Mouse (Mus musculus) Muller cell, postnatal 12 days (primary cell): Measurements from ENCODE around the gene Entpd2.

ENCODE experiments used
- DNase-seq: peaks from one replicate; pipeline ENCODE4 v3.0.0-alpha.2; 2015; ENCODE audit errors: inconsistent ontology term

Gene Entpd2

GRCm38 (mm10) chr2:25429435-25430180 lies 33.9 kb downstream of the Entpd2 start:
- peak; percentile 28 for DNase-seq

GRCm38 (mm10) chr2:25430395-25431233 lies 34.9 kb downstream of the Entpd2 start:
- no peak for DNase-seq

GRCm38 (mm10) chr2:25431308-25431855 lies 35.7 kb downstream of the Entpd2 start:
- DNase-seq = no peak

- no peak for DNase-seq
Observed at GRCm38 (mm10) chr2:25432326-25433098, 36.8 kb downstream of the Entpd2 start.

GRCm38 (mm10) chr2:25433101-25433500 lies 37.4 kb downstream of the Entpd2 start:
- DNase-seq = no peak

- DNase-seq = no peak
Observed at GRCm38 (mm10) chr2:25434292-25434691, 38.6 kb downstream of the Entpd2 start.

GRCm38 (mm10) chr2:25436286-25436820 lies 40.7 kb downstream of the Entpd2 start:
- DNase-seq = no peak

- DNase-seq = no peak
Observed at GRCm38 (mm10) chr2:25441067-25441466, 45.4 kb downstream of the Entpd2 start.

GRCm38 (mm10) chr2:25442682-25443081 lies 47.0 kb downstream of the Entpd2 start:
- no peak for DNase-seq
